Mouse (Mus musculus): ENCODE measurements around the gene Spata2. TPM values are rescaled to one million over a fixed set of nuclear protein-coding genes. Genes with fewer than 3 reads are reported as not detected.
A peak's percentile ranks its signal among the peaks of the same experiment; 100 is the strongest.

The Spata2 gene
- 39.2 and 41.5 TPM in 2 replicates for total RNA-seq (2014; rRNA removed)
- polyA plus RNA-seq (2015; fragmentation: Nextera tagmentation; extraction: Ambion mirVana), result 27.6 and 29.9 TPM in 2 replicates

DNA sequence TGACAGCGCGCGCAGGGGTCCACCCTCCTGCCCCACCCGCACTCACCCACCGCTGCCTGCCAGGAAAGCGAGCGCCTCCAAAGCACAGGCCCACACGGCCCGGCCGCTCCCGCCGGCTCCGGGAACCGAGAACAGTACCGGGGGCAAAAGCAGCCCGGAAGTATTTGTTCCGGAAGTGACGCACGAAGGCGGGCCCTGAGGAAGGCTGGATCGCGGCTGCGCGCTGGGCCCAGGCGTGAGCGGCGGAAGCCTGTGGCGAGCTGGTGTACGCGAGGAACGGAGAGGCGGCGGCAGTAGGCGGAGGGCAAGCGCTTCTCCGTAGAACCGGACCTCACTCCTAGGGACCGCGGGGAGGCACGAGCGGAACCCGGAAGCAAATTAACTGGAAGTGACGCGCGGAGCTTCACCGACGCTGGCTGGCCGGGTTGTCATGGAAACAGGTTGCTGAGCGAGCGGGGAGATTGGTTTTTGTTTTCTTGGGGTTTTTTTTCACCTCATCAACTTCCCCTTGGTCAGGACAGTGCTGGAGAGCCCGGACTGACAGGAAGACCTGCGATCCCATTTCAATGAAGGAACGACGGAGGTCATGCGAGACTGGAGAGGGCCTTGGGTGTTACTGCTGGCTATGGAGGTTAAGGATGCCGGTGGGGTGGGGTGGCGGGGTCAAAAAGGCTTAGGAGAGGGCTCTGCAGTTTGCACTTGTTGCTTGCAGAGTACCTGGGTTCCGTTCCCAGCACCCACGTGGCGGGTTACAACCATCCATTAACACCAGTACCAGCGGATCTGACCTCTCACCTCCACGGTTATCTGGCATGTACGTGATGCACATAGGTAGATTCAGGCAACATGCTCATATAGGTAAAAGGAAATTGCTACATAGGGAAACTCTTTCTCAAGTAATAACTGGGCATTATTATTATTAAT lies at the start of gene Spata2:
Gene Spata2 (minus strand): TSS at position 175 of the 924 bp plus-strand sequence.
- ATAC-seq (ENCODE audit: low FRiP score), result peak; percentile 81
- Histone ChIP-seq H3K9me3 (ENCODE audit: low read length) (no peaks in the 10 kb centered on the region), H3K27me3 (ENCODE audit: insufficient read depth, low read length) (no peaks in the 10 kb centered on the region), H3K4me1 (ENCODE audit: insufficient read depth, low read length) (peaks cover 6% of the 10 kb centered on the region; the same call in 1 of the 2 replicates), H3K4me3 (ENCODE audit: low read depth, low read length) (peak within 1 kb of the TSS; percentile 100), H3K9ac (replicated peaks; ENCODE audit: low read length, poor library complexity, severe bottlenecking) (peak within 1 kb of the TSS; percentile 99), H3K4me2 (ENCODE audit: low read depth, low read length, poor library complexity, severe bottlenecking) (peak within 1 kb of the TSS; percentile 69), H3K36me3 (ENCODE audit: insufficient read depth, low read length) (no peaks in the 10 kb centered on the region), H3K27ac (ENCODE audit: low read depth, low read length) (peak within 1 kb of the TSS; percentile 98)
- 2% methylated on average over 59 of the region's 63 CpGs for WGBS
- no peak for TF ChIP-seq CTCF (IDR thresholded peaks at IDR 0.05)
- DNase-seq (ENCODE audit: low spot score), result peak; percentile 95

DNA sequence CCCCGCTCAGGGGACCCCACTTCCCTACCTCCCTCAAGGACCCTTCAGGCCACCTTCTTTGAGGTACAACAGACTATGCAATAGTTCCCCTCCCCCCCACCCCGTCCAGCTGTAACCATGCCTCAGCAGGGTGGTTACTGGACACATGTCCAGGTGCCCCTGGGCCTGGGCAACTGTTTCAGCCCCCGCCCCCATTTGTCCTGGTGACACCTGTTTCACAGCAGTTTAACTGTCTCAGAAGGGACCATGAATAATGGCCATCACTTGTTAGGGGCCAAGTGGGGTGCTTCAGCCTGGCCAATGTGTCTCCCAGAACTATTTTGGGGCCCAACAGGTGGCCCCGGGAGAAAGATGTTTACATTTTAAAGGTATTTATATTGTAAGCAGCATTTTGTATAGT lies 49.7 kb upstream of the Spata2 start:
- TF ChIP-seq CTCF (IDR thresholded peaks at IDR 0.05), result no peak

DNA sequence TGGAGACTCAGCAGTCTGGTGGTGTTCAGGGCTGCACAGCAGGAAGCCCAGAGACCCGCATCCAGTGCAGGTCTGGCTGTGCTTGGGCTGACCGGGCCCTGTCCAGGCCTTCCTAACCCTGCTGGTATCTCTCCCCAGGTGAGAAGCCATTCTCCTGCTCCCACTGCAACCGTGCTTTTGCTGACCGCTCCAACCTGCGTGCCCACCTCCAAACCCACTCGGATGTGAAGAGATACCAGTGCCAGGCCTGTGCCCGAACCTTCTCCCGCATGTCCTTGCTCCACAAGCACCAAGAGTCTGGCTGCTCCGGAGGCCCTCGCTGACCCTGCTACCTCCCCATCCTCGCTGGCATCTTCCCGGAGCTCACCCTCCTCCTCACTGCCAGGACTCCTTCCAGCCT lies 49.1 kb upstream of the Spata2 start:
- no peak for ATAC-seq (ENCODE audit: low FRiP score)
- Histone ChIP-seq H3K4me2 (ENCODE audit: low read depth, low read length, poor library complexity, severe bottlenecking) (no peak overlapping the region), H3K4me3 (ENCODE audit: low read depth, low read length) (no peak overlapping the region), H3K36me3 (ENCODE audit: insufficient read depth, low read length) (no peaks in the 10 kb centered on the region), H3K27me3 (ENCODE audit: insufficient read depth, low read length) (peaks cover 29% of the 10 kb centered on the region), H3K4me1 (ENCODE audit: insufficient read depth, low read length) (peaks cover 7% of the 10 kb centered on the region), H3K9ac (replicated peaks; ENCODE audit: low read length, poor library complexity, severe bottlenecking) (no peak overlapping the region), H3K27ac (ENCODE audit: low read depth, low read length) (no peak overlapping the region), H3K9me3 (ENCODE audit: low read length) (no peaks in the 10 kb centered on the region)
- 75% methylated on average over 12 of the region's 12 CpGs for WGBS
- DNase-seq (ENCODE audit: low spot score), result no peak
- TF ChIP-seq CTCF (IDR thresholded peaks at IDR 0.05), result no peak

More for the DNA sequence above, 49.7 kb upstream of the Spata2 start:
- H3K36me3 ChIP-seq (ENCODE audit: insufficient read depth, low read length), result no peaks in the 10 kb centered on the region
- no peak overlapping the region for H3K27ac ChIP-seq (ENCODE audit: low read depth, low read length)
- no peaks in the 10 kb centered on the region for H3K9me3 ChIP-seq (ENCODE audit: low read length)
- H3K4me3 ChIP-seq (ENCODE audit: low read depth, low read length), result no peak overlapping the region
- H3K4me2 ChIP-seq (ENCODE audit: low read depth, low read length, poor library complexity, severe bottlenecking), result no peak overlapping the region
- H3K4me1 ChIP-seq (ENCODE audit: insufficient read depth, low read length), result peaks cover 7% of the 10 kb centered on the region
- DNase-seq (ENCODE audit: low spot score) (no peak), ATAC-seq (ENCODE audit: low FRiP score) (no peak)
- H3K27me3 ChIP-seq (ENCODE audit: insufficient read depth, low read length), result peaks cover 23% of the 10 kb centered on the region
- WGBS, result 83% methylated on average over 4 of the region's 4 CpGs
- no peak overlapping the region for H3K9ac ChIP-seq (replicated peaks; ENCODE audit: low read length, poor library complexity, severe bottlenecking)

DNA sequence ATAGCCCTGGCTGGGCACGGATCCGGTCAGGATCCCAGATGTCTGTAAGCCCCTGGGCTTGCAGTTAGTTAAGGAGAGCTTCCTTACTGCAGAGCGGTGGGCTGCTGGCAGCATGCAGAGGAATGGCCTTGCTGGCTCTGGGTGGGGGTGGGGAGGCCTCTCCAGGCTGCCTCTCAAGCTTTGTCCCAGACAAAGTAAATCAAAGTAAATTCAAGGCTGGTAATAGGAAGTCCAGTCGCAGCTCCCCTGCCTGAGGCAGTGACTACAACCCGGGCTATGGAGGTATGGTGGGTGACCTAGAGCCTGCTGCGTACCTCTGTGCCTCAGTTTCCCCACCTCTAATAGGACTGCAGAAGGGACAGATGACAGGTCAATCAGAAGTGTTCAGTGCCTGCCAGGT lies 48.6 kb upstream of the Spata2 start:
- DNase-seq (ENCODE audit: low spot score) (no peak), ATAC-seq (ENCODE audit: low FRiP score) (no peak)
- Histone ChIP-seq H3K9ac (replicated peaks; ENCODE audit: low read length, poor library complexity, severe bottlenecking) (no peak overlapping the region), H3K4me2 (ENCODE audit: low read depth, low read length, poor library complexity, severe bottlenecking) (0 out of 2 replicates have a peak overlapping the region, but pooled peaks have one; percentile 9), H3K4me3 (ENCODE audit: low read depth, low read length) (no peak overlapping the region), H3K9me3 (ENCODE audit: low read length) (no peaks in the 10 kb centered on the region), H3K27me3 (ENCODE audit: insufficient read depth, low read length) (peaks cover 34% of the 10 kb centered on the region), H3K27ac (ENCODE audit: low read depth, low read length) (no peak overlapping the region), H3K4me1 (ENCODE audit: insufficient read depth, low read length) (peaks cover 7% of the 10 kb centered on the region), H3K36me3 (ENCODE audit: insufficient read depth, low read length) (no peaks in the 10 kb centered on the region)
- TF ChIP-seq CTCF (IDR thresholded peaks at IDR 0.05), result no peak
- WGBS, result 14% methylated on average over 6 of the region's 6 CpGs

DNA sequence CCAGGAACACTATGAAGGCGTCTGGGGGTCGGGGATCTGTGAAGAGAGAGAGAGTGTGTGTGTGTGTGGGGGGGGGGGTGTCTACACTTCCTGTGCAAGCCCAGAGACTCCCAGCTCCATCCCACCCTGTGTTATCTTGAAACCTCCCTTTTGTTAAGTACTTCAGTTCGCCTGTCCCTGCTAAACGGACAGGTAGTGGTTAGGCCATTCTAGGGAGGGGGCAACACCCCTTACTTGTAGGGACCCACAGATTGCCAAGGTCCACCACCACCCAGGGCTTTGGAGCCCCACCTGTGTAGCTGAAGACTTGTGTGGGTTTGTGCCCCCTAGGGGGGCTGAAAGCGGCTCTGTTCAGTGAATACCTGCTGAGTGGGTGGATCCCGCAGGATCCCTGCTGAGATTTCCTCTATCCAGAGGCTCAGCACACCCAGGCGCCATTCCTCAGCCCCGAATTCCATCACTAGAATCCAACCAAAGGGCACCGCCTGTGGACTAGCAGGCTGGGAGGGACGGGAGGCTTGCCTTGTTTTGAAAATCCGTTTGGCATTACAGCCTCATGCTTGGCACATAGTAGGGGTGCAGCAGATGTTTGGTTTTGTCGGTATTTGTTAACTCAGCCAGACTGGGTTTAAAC lies 47.9 kb upstream of the Spata2 start:
- Histone ChIP-seq H3K9ac (replicated peaks; ENCODE audit: low read length, poor library complexity, severe bottlenecking) (no peak overlapping the region), H3K4me2 (ENCODE audit: low read depth, low read length, poor library complexity, severe bottlenecking) (peak overlapping the region; percentile 9; the same call in 1 of the 2 replicates), H3K9me3 (ENCODE audit: low read length) (no peaks in the 10 kb centered on the region), H3K27me3 (ENCODE audit: insufficient read depth, low read length) (peaks cover 36% of the 10 kb centered on the region), H3K36me3 (ENCODE audit: insufficient read depth, low read length) (no peaks in the 10 kb centered on the region), H3K4me1 (ENCODE audit: insufficient read depth, low read length) (peaks cover 7% of the 10 kb centered on the region), H3K27ac (ENCODE audit: low read depth, low read length) (no peak overlapping the region), H3K4me3 (ENCODE audit: low read depth, low read length) (no peak overlapping the region)
- 20% methylated on average over 12 of the region's 12 CpGs for WGBS
- ATAC-seq (ENCODE audit: low FRiP score) (no peak), DNase-seq (ENCODE audit: low spot score) (no peak)
- no peak for TF ChIP-seq CTCF (IDR thresholded peaks at IDR 0.05)

Measured in midbrain, postnatal 0 days (tissue).